Mouse (Mus musculus) hindbrain, embryonic 16.5 days (tissue): Measurements from ENCODE around the gene Thap11. TPM values are rescaled to one million over a fixed set of nuclear protein-coding genes. Genes with fewer than 3 reads are reported as not detected.

Source experiments
- ATAC-seq: fragments of 200-750 bp; cut with Nextera tagmentation; 2 replicates; pipeline ENCODE4 v1.8.0; 2017; ENCODE audit warnings: moderate TSS enrichment, moderate library complexity
- H3K27ac ChIP-seq: fragments of 300-500 bp; sonication (generic); 2 replicates; pipeline ENCODE4 v1.5.1; 2014; ENCODE audit warnings: low read depth, mild to moderate bottlenecking, control low read depth, low read length, moderate library complexity
- H3K27me3 ChIP-seq: fragments of 300-500 bp; sonication (generic); replicated peaks from 2 replicates; pipeline ENCODE4 v1.6.1; 2014; ENCODE audit warnings: low read length; ENCODE audit not compliant: control insufficient read depth, insufficient read depth
- H3K36me3 ChIP-seq: fragments of 300-500 bp; sonication (generic); 2 replicates; pipeline ENCODE4 v1.6.1; 2014; ENCODE audit warnings: mild to moderate bottlenecking, low read length, moderate library complexity, mixed read lengths; ENCODE audit not compliant: control insufficient read depth, insufficient read depth
- H3K4me1 ChIP-seq: fragments of 300-500 bp; sonication (generic); 2 replicates; pipeline ENCODE4 v1.6.1; 2014; ENCODE audit warnings: low read depth, low read length; ENCODE audit not compliant: control insufficient read depth, insufficient read depth
- H3K4me2 ChIP-seq: fragments of 300-500 bp; sonication (generic); 2 replicates; pipeline ENCODE4 v1.6.1; 2014; ENCODE audit warnings: mild to moderate bottlenecking, low read length, control low read depth, moderate library complexity
- H3K4me3 ChIP-seq: fragments of 300-500 bp; sonication (generic); 2 replicates; pipeline ENCODE4 v1.5.1; 2014; ENCODE audit warnings: mild to moderate bottlenecking, low read length, control low read depth, moderate library complexity
- H3K9ac ChIP-seq: fragments of 300-500 bp; sonication (generic); 2 replicates; pipeline ENCODE4 v1.6.1; 2014; ENCODE audit warnings: low read depth, mild to moderate bottlenecking, control low read depth, low read length, moderate library complexity
- H3K9me3 ChIP-seq: fragments of 300-500 bp; sonication (generic); 2 replicates; pipeline ENCODE4 v1.6.1; 2014; ENCODE audit warnings: mild to moderate bottlenecking, low read length, moderate library complexity; ENCODE audit not compliant: control insufficient read depth
- WGBS: fragments of 180-500 bp; shearing (Covaris S2); extraction: QIAGEN DNeasy Blood & Tissue Kit; methylation state at CpG from one replicate; pipeline ENCODE4 v1.1.7; 2014; 5-methylcytosine and 5-hydroxymethylcytosine counted together
- polyA plus RNA-seq: library from polyadenylated mRNA; unstranded; fragments of >200 nt; fragmentation: Nextera tagmentation; extraction: Ambion mirVana; gene quantifications from 2 replicates; pipeline ENCODE4 v1.2.1, GENCODE M21; 2015

The Thap11 gene
- polyA plus RNA-seq, 1 experiment from 2014 or later: 52.5 TPM

DNA sequence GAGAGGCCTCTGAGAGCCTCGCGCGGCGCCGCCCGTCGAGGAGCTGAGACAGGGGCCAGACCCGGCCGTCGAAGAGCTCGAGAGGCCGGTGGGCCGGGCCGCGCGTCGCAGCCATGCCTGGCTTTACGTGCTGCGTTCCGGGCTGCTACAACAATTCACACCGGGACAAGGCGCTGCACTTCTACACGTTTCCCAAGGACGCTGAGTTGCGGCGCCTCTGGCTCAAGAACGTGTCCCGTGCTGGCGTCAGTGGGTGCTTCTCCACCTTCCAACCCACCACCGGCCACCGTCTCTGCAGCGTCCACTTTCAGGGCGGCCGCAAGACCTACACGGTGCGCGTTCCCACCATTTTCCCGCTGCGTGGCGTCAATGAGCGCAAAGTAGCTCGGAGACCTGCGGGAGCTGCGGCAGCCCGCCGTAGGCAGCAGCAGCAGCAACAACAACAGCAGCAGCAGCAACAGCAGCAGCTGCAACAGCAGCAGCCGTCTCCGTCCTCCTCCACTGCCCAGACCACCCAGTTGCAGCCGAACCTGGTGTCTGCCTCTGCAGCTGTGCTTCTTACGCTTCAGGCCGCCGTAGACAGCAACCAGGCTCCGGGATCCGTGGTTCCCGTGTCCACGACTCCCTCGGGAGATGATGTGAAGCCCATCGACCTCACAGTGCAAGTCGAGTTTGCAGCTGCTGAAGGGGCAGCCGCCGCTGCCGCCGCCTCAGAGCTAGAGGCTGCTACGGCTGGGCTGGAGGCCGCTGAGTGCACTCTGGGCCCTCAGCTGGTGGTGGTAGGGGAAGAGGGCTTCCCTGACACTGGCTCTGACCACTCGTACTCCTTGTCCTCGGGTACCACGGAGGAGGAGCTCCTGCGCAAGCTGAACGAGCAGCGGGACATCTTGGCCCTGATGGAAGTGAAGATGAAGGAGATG lies 576 bp downstream of the Thap11 start:
- Histone ChIP-seq H3K27me3 (no peaks in the 10 kb centered on the region), H3K9me3 (no peaks in the 10 kb centered on the region), H3K27ac (peak overlapping the region; percentile 88), H3K4me1 (peaks cover 43% of the 10 kb centered on the region), H3K9ac (peak overlapping the region; percentile 83), H3K36me3 (no peaks in the 10 kb centered on the region), H3K4me2 (peak overlapping the region; percentile 94), H3K4me3 (peak overlapping the region; percentile 88)
- under 1% methylated on average over 65 of the region's 71 CpGs for WGBS
- ATAC-seq: peak; percentile 1; the same call in 1 of the 2 replicates

DNA sequence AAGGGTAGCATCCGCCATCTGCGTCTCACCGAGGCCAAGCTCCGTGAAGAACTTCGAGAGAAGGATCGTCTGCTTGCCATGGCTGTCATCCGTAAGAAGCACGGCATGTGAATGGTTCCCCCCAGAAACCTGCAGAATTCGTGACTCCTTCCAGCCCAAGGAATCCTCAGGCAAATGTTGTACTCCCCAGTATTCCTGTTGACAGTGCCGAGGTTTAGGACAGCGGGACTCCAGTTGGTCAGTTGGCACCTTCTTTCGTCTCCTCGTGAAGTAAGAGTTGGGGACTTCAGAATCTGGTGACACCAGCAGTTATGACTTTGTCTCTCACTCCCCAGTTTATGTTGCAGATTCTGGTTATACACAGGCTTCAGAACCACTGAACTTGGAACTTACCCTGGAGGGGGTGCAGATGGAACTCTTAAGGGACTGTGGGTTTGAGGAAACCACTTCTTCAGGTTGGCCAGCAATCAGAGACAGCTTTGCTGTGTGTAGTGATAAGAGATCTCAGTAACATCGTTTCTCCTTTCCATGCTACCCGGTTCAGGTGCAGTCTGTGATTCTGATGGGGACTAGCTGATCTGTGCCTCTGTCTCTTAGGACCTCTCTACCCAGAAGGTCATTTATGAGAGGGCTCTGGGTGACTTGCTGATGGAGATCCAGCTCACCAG lies 1.4 kb downstream of the Thap11 start:
- H3K36me3 ChIP-seq: no peaks in the 10 kb centered on the region
- no peaks in the 10 kb centered on the region for H3K9me3 ChIP-seq
- peak overlapping the region; percentile 83 for H3K9ac ChIP-seq
- peak overlapping the region; percentile 88 for H3K4me3 ChIP-seq
- H3K4me1 ChIP-seq: peaks cover 41% of the 10 kb centered on the region
- H3K27me3 ChIP-seq: no peaks in the 10 kb centered on the region
- H3K4me2 ChIP-seq: peak overlapping the region; percentile 94
- 19% methylated on average over 15 of the region's 15 CpGs for WGBS
- ATAC-seq: no peak
- H3K27ac ChIP-seq: peak overlapping the region; percentile 88; the same call in 1 of the 2 replicates

DNA sequence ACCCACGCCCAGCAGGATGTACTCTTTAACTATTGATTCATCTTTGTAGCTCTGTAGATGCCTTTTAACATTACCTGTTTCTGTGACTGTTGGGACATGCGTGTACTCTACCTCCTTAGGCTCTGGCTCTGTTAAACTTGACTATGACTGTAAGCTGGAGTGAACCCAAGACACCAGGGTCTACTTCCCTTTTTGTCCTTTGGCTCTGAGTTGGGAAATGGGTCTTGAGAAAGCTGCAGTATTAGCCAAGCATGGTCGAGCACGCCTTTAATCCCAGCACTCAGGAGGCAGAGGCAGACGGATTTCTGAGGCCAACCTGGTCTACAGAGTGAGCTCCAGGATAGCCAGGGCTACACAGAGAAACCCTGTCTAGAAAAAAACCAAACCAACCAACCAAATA lies 3.6 kb downstream of the Thap11 start:
- WGBS: 97% methylated on average over 5 of the region's 5 CpGs
- no peaks in the 10 kb centered on the region for H3K36me3 ChIP-seq
- H3K27ac ChIP-seq: no peak overlapping the region
- peaks cover 54% of the 10 kb centered on the region for H3K4me1 ChIP-seq
- H3K9ac ChIP-seq: no peak overlapping the region
- no peaks in the 10 kb centered on the region for H3K27me3 ChIP-seq
- no peak overlapping the region for H3K4me2 ChIP-seq
- H3K9me3 ChIP-seq: no peaks in the 10 kb centered on the region
- ATAC-seq: no peak
- H3K4me3 ChIP-seq: no peak overlapping the region

DNA sequence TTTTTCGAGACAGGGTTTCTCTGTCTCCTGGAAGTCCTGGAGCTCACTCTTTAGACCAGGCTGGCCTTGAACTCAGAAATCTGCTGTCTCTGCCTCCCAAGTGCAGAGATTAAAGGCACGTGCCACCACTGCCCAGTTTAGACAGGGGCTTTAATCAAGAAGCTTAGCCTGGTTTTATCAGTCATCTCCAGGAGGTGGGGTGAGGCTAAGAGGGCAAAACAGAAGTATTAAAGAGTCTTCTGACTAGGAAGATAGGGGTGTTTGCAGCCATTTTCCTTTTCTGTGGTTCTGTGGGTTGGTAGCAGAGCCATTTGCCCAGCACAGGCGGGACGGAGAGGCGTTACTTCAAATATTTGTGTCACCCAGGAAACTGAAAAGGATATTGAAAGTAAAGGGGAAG lies 4.4 kb downstream of the Thap11 start:
- Histone ChIP-seq H3K4me1 (peaks cover 57% of the 10 kb centered on the region), H3K36me3 (no peaks in the 10 kb centered on the region), H3K9me3 (no peaks in the 10 kb centered on the region), H3K27me3 (no peaks in the 10 kb centered on the region), H3K27ac (no peak overlapping the region; the same call in 1 of the 2 replicates), H3K4me2 (no peak overlapping the region; the same call in 1 of the 2 replicates), H3K9ac (no peak overlapping the region), H3K4me3 (no peak overlapping the region)
- 73% methylated on average over 5 of the region's 5 CpGs for WGBS
- no peak for ATAC-seq

DNA sequence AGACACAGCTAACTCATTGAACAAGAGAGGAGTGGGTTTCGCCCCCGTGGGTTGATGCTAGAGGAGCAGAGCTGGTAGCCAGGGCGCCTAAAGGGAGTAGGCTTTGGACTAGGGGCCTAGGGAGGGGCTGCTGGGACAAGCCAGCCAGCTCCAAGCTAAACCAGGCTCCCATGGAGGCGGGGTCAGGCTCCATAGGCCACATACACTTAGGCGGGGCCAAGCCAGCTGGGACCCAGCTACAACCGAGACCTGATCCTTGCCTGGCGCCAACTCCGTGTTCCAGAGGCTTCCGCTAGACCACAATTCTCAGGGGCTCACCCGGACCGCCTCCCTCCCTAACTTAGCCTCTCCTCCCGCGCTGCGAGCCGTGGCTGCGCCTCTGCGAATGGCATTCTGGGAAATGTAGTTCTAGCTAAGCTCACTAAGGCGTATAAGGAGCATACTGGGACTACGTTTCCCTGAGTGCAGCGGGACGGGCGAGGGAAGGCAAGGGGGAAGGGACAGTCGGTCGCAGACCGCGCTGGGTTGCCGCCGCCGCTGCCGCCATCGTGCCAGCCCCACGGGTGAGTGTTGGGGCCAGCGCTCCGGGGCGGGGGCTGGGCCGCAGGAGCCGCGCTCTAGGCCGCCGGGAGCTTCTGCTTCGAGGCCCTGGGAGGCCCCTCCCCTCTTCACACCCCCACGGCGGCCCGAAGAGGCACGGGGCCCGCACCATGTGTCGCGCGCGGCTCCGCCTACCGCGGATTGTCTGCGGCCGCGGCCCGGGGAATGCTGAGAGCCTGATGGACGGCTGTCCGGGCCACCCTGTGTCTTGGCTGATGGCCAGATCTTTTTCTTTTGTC lies 5.4 kb downstream of the Thap11 start, which contains the start of gene Nutf2:
Gene Nutf2 (plus strand): TSS at position 438 of the 839 bp plus-strand sequence.
- H3K4me3 ChIP-seq: peak within 1 kb of the TSS; percentile 97
- H3K4me1 ChIP-seq: peaks cover 55% of the 10 kb centered on the region
- WGBS: under 1% methylated on average over 51 of the region's 59 CpGs
- H3K9ac ChIP-seq: peak within 1 kb of the TSS; percentile 95
- peak; percentile 98 for ATAC-seq
- H3K27ac ChIP-seq: peak within 1 kb of the TSS; percentile 94
- H3K27me3 ChIP-seq: no peaks in the 10 kb centered on the region
- H3K9me3 ChIP-seq: no peaks in the 10 kb centered on the region
- H3K36me3 ChIP-seq: no peaks in the 10 kb centered on the region
- H3K4me2 ChIP-seq: peak within 1 kb of the TSS; percentile 83

DNA sequence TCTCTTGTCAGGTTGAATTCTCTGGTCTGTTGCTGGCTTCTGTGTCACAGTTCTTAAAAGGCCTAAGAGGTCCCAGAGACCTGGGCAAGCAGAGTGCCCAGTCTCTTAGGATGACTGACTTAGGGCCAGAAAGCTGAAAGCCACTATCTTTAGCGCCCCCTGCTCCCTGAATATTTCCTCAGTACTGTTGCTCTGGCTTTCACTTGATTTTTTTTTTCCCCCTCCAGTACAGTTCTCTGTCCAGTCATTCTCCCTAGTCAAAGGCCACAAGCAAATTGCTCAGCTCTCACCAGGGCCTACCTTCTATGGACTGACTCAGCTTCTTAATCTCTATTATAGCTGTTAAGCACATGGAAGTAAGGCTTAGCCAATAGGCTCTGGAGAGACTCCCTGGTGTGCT lies 7.0 kb downstream of the Thap11 start:
- Histone ChIP-seq H3K27ac (no peak overlapping the region), H3K9ac (no peak overlapping the region; the same call in 1 of the 2 replicates), H3K4me1 (peaks cover 44% of the 10 kb centered on the region), H3K9me3 (no peaks in the 10 kb centered on the region), H3K27me3 (no peaks in the 10 kb centered on the region), H3K36me3 (peaks cover 3% of the 10 kb centered on the region; the same call in 1 of the 2 replicates), H3K4me3 (peak overlapping the region; percentile 97), H3K4me2 (peak overlapping the region; percentile 65)
- WGBS: 0% methylated on average over 1 of the region's 1 CpGs
- no peak for ATAC-seq

DNA sequence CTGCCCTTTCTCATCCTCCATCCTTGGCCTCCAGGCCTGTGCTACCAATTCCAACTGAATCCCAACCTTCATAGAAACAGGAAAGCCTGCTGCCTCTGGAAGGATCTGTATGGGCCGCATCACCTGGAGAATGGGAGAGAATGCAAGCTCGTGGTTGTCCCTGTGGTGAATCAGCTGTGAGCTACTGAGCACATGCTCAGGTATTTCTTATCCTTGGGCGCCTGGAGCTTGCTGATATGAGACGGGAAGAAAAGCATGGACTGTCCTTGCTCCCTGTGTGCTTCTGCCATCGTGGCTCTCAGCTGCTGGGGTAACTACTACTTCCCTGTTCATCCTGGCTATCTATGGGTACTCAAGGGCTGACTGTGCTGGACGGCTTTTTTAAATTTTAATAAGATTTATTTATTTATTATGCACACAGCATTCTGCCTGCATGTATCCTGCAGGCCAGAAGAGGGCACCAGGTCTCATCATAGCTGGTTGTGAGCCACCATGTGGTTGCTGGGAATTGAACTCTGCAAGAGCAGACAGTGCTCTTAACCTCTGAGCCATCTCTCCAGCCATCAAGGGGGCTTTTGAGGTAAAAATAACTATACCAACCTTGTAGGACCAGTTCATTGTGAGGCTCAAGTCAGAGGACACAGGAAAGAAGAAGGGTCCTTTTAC lies 11.6 kb downstream of the Thap11 start:
- H3K4me3 ChIP-seq: no peak overlapping the region
- no peak overlapping the region for H3K9ac ChIP-seq
- no peak overlapping the region for H3K4me2 ChIP-seq
- WGBS: 87% methylated on average over 6 of the region's 6 CpGs
- H3K4me1 ChIP-seq: peaks cover 14% of the 10 kb centered on the region
- H3K27me3 ChIP-seq: no peaks in the 10 kb centered on the region
- H3K9me3 ChIP-seq: no peaks in the 10 kb centered on the region
- peaks cover 6% of the 10 kb centered on the region; the same call in 1 of the 2 replicates for H3K36me3 ChIP-seq
- H3K27ac ChIP-seq: no peak overlapping the region
- no peak for ATAC-seq

DNA sequence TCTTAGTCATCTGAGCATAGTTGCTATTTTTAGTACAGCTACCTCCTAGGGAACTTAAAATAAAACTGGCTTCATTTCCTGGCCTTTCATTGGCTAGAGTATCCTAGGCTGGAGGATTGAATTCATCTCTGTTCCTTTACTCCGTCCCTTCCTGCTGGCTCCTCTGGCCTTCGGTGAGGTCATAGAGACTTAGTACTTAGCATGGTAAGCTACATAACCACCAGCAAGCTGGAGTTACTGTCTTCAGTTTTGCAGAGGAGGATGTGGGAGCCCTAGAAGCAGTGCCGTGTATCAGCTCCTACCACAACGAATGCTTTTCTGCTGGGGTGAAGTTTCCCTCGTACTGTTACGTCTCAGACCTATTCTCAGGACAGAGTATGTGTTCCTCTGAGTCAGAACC lies 19.4 kb downstream of the Thap11 start:
- H3K36me3 ChIP-seq: peaks cover 19% of the 10 kb centered on the region
- H3K9ac ChIP-seq: no peak overlapping the region
- no peak for ATAC-seq
- no peaks in the 10 kb centered on the region for H3K27me3 ChIP-seq
- H3K4me1 ChIP-seq: no peaks in the 10 kb centered on the region
- H3K9me3 ChIP-seq: no peaks in the 10 kb centered on the region
- no peak overlapping the region for H3K27ac ChIP-seq
- WGBS: 85% methylated on average over 6 of the region's 6 CpGs
- H3K4me3 ChIP-seq: no peak overlapping the region
- H3K4me2 ChIP-seq: no peak overlapping the region
